Mouse (Mus musculus): ENCODE data around the gene Rufy3.

GRCm38 (mm10) chr5:88634076-88634475, 69.2 kb downstream of the Rufy3 start:
- TF ChIP-seq MAFK (IDR thresholded peaks at IDR 0.05; ENCODE audit: insufficient read depth, low read depth, low read length), result no peak
- TF ChIP-seq HCFC1 (IDR thresholded peaks at IDR 0.05; ENCODE audit: borderline replicate concordance, insufficient read depth, low read length), result no peak
- TF ChIP-seq ZNF384 (IDR thresholded peaks at IDR 0.05; ENCODE audit: low read depth, low read length), result no peak

Measured in ES-E14 (cell line).